Mouse (Mus musculus) megakaryocyte, embryonic 14.5 days (primary cell): ENCODE results near the gene Sh2d1b2. TPM values are rescaled to one million over a fixed set of nuclear protein-coding genes. Genes with fewer than 3 reads are reported as not detected.

Experiments
- H3K27me3 ChIP-seq: replicated peaks from 2 replicates; pipeline ENCODE3; 2012; ENCODE audit warnings: inconsistent platforms
- H3K36me3 ChIP-seq: replicated peaks from 2 replicates; pipeline ENCODE3; 2012; ENCODE audit warnings: low read length, inconsistent platforms, mixed read lengths
- H3K4me1 ChIP-seq: 2 replicates; pipeline ENCODE4 v1.6.1; 2012; ENCODE audit warnings: inconsistent platforms
- H3K4me3 ChIP-seq: replicated peaks from 2 replicates; pipeline ENCODE3; 2012; ENCODE audit warnings: moderate library complexity, mild to moderate bottlenecking, inconsistent platforms
- H3K9me3 ChIP-seq: 2 replicates; pipeline ENCODE4 v1.6.1; 2012; ENCODE audit warnings: inconsistent platforms
- FLI1 ChIP-seq: IDR thresholded peaks from 2 replicates; pipeline ENCODE4 v1.6.1; 2012; ENCODE audit warnings: low read length, inconsistent platforms, mixed read lengths
- GATA1 ChIP-seq: IDR thresholded peaks from 3 replicates; pipeline ENCODE4 v1.6.1; 2012; ENCODE audit warnings: mixed read lengths, low read length, inconsistent platforms, borderline replicate concordance
- polyA plus RNA-seq: library from polyadenylated mRNA; stranded (reverse); fragments of >175 nt; gene quantifications from 2 replicates; pipeline ENCODE4 v1.2.3, GENCODE M21; 2012; ENCODE audit warnings: low replicate concordance; ENCODE audit not compliant: insufficient read depth

Sh2d1b2 gene
- polyA plus RNA-seq, 1 experiment = not detected

- H3K9me3 ChIP-seq = peaks cover 3% of the 10 kb centered on the region; the same call in 1 of the 2 replicates
- H3K4me1 ChIP-seq = peaks cover 19% of the 10 kb centered on the region
- H3K27me3 ChIP-seq = peaks cover 2% of the 10 kb centered on the region
- peaks cover 77% of the 10 kb centered on the region for H3K36me3 ChIP-seq
- TF ChIP-seq FLI1 (no peak), GATA1 (no peak)
- H3K4me3 ChIP-seq = no peak overlapping the region
These were observed 69.9 kb downstream of the Sh2d1b2 start for GRCm38 (mm10) chr1:170302456-170302855.

- TF ChIP-seq GATA1 (no peak), FLI1 (no peak)
- Histone ChIP-seq H3K36me3 (peaks cover 77% of the 10 kb centered on the region), H3K27me3 (peaks cover 2% of the 10 kb centered on the region), H3K9me3 (peaks cover 3% of the 10 kb centered on the region; the same call in 1 of the 2 replicates), H3K4me3 (no peak overlapping the region), H3K4me1 (peaks cover 19% of the 10 kb centered on the region)
These were observed 70.6 kb downstream of the Sh2d1b2 start for GRCm38 (mm10) chr1:170303103-170303502.

Other genes with a start within 250 kb of the Sh2d1b2 start
- not detected in 2 replicates for gene Ddr2, start 122.0 kb upstream of the Sh2d1b2 start, polyA plus RNA-seq
- gene Uap1, start 57.8 kb upstream of the Sh2d1b2 start, polyA plus RNA-seq = 0.74 and 2.3 TPM in 2 replicates
- gene Uhmk1, start 17.4 kb upstream of the Sh2d1b2 start, polyA plus RNA-seq = 0.74 and 1.1 TPM in 2 replicates
- gene Sh2d1b1, start 44.6 kb downstream of the Sh2d1b2 start, polyA plus RNA-seq = not detected in 2 replicates
- 2.0 and 4.3 TPM in 2 replicates for gene Gm7694, start 73.6 kb downstream of the Sh2d1b2 start, polyA plus RNA-seq
- not detected in 2 replicates for gene Spata46, start 76.1 kb downstream of the Sh2d1b2 start, polyA plus RNA-seq